Mouse (Mus musculus) T-helper 1 cell (primary cell): ENCODE results near the gene Ntn5.

ENCODE experiments used
- in situ Hi-C: fragments of 300-600 bp; cut with MboI, MseI; formaldehyde crosslinking; loops from one replicate; pipeline ENCODE4 v1.15.1; 2025; ENCODE audit warnings: high pct_unique_total_duplicates

The Ntn5 gene

DNA sequence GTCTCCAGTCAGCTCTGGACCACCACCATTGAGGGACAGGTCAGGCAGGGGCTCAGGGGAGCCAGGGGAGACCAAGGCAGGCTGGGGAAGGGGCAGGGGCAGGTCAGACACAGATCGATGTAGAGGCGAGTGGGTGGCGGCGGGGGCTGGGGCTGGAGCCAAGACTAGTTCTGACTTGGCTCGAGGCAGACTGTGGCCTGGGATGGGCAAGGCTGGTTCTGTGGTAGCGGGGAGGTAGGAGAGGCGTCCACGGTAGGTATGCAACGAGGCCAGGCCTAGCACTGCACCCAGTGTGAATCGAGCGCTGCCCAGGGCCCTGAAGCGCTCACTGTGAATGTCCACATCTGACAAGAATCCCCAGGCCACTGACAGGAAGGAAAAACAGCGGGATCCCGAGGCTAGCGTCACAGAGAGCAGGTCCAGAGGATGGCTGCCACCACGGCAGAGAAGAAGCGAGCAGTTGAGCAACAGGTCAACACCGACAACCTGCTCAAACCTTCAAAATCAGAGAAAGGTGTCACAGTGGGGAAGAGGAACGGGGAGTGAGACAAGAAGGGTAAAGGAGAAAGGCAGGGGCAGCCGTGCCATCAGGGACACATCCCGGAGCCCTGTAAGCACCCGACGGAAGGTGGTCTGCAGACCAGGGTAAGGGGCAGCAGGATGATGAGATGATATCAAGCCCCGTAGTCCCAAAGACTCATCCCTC, 27.6 kb downstream of the Ntn5 start:
- in situ Hi-C loops: no loop called here

GRCm38 (mm10) chr7:45712022-45712757, 28.4 kb downstream of the Ntn5 start:
- in situ Hi-C loops: no loop called here

DNA sequence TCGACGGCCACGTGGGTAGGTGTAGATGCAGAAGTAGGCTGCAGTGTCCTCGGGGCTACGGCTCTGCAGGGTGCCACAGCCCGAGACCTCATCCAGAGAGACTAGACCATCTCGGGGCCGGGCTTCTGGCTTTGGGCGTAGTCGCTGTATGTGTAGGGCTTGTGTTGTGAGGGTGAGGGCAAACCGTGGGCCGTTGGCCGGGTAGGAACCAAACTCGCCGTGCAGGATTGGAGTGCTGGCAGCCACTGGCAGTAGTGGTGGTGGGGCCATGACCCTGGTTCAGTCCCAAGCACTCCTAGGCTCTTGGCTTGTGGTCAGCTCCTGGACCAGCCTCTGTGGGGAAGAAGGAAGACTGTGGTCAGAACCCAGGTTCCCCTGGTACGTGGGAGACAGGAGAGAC, 29.6 kb downstream of the Ntn5 start:
- in situ Hi-C loops: no loop called here

DNA sequence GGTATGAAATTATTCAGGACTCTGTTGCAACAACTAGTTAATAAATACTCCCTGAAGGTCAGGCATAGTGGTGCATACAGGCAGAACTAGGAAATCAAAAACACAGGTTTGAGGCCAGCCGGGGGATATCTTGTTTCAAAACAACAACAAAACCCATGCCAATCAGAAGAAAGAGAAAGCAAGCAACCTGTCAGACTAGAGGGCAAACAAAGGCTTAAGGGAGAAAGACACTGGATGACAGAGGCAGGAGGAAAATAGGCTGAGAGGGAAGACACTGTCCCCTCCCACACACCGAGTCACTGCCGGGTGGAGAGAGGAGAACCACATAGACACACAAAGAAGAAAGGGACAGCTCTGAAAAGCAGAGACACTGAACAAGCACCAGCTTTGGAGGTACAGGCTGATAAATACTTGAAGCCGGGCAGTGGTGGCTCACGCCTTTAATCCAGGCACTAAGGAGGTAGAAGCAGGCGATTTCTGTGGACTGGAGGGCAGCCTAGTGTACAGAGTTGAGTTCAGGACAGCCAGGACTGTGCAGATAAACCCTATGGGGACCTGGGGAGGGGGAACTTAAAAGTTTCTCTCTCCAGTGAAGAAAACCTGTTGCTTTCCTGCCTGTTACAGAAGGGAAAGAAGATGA, 30.2 kb downstream of the Ntn5 start:
- in situ Hi-C loops: no loop called here

- in situ Hi-C loops: no loop called here
Measured at GRCm38 (mm10) chr7:45714630-45715089, 30.8 kb downstream of the Ntn5 start.

GRCm38 (mm10) chr7:45715090-45715708, 31.4 kb downstream of the Ntn5 start, which contains the start of gene Rpl18:
Rpl18 (plus strand) TSS chr7:45715457.
- in situ Hi-C loops: no loop called here

DNA sequence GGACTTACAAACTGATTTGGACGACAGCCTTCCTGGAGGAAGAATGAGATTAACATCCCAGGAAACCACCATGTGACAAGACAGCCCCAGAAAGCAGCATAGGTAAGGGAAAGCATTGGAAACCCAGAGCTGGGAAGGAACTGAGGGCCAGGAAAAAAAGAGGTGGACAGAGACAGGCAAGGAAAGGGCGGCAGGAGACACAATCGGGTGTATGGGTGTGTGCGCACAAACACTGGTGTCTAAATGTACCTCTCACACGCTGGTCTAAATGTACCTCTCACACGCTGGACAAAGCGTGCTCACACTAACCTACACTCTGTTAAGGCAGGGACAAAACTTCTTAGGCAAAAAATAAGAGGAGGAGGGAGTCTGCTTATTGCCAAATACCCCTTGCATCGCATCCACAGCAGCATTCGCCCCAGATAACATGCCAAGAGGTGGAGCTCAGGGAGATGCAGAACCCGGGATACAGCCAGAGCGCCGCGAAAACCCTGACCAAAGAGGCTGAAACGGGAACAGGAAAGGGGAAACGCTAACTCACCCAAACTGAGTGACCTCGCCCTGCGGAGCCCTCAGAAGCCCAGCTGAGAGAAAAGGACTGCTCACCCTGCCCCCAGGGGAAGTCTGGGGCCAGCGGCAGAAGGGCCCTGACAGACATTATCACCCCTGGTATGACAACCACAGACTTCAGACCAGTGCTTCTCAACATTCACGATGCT, 32.1 kb downstream of the Ntn5 start:
- in situ Hi-C loops: no loop called here

- in situ Hi-C loops: no loop called here
Measured at GRCm38 (mm10) chr7:45716460-45716857, 32.6 kb downstream of the Ntn5 start.

- in situ Hi-C loops: no loop called here
Measured at GRCm38 (mm10) chr7:45716952-45717917, 33.4 kb downstream of the Ntn5 start.

DNA sequence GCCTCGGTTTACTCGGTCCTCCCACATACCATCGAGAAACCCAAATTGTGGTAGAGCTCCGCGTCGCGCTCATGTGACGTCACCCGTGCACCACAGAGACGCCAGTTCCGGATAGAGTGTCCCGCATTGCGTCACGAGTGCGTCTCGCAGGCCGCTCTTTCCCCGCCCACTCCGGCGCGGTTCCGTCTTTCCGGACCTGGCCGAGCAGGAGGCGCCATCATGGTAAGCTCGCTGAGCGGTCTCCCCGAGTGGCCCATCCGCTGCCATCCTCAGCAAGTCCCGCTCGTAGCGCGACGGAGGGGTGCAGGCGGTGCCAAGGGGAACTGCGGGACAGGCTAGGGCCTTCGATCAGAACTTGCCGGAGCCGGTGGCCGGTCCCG, 34.1 kb downstream of the Ntn5 start, which contains the start of gene Sphk2:
Sphk2 (minus strand) TSS at position 85 of the 380 bp plus-strand sequence.
- in situ Hi-C loops: no loop called here

DNA sequence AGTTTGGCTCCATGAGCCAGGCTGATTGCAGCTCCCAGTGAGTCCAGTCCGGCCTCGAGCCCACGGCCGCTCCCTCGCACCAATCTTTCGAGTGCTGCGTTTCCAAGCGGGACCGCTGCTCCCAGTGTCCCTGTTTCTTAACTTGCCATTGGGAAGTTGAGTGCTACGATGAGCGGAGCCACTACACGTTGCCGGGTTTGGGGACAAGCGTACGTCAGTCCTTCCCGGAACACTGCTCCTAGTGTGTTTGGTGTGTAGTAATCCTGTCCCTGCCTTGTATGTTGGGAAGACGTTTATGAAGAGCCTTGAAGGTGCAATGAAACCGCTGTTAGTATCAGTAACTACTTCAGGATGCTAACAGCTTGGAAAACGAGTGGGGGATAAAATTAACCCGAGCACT, 34.5 kb downstream of the Ntn5 start:
- in situ Hi-C loops: no loop called here

DNA sequence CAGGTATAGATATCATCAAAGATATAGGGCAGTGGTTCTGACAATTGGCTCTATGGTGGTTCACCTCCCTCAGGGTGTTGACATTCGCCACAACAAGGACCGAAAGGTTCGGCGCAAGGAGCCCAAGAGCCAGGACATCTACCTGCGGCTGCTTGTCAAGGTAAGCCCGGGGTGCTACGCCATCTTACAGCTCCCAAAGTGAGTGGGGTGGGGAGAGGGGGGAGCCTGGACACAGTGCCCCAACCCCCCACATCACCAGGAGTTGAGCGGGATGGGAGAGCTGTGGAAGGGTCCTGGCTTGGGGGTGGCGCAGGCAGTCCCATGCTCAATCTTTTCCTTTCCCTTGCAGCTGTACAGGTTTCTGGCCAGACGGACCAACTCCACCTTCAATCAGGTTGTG, 35.4 kb downstream of the Ntn5 start:
- in situ Hi-C loops: no loop called here

GRCm38 (mm10) chr7:45719738-45720412, 36.1 kb downstream of the Ntn5 start:
- in situ Hi-C loops: no loop called here

- in situ Hi-C loops: no loop called here
Measured at GRCm38 (mm10) chr7:45720413-45721233, 36.8 kb downstream of the Ntn5 start, which contains the start of gene Fam83e. Fam83e (plus strand) TSS chr7:45721212.

DNA sequence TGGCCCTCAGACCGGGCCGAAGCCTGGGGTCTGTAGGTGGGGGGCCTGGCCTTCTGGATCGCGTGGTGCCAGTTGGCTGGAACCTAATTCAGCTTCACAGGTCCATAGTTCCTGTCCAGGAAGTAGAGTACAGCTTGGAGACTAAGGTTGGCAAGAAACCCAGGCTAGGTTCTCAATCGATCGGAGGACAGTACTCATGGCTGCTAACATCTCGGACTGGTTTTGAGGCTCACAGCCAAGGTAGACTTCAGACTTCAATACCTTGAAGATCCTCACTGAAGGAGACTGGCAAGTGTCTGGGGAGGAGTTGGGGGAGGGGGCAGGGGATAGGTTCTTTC, 37.4 kb downstream of the Ntn5 start:
- in situ Hi-C loops: no loop called here

GRCm38 (mm10) chr7:45721642-45722347, 38.0 kb downstream of the Ntn5 start:
- in situ Hi-C loops: no loop called here

GRCm38 (mm10) chr7:45722348-45722713, 38.5 kb downstream of the Ntn5 start:
- in situ Hi-C loops: no loop called here

DNA sequence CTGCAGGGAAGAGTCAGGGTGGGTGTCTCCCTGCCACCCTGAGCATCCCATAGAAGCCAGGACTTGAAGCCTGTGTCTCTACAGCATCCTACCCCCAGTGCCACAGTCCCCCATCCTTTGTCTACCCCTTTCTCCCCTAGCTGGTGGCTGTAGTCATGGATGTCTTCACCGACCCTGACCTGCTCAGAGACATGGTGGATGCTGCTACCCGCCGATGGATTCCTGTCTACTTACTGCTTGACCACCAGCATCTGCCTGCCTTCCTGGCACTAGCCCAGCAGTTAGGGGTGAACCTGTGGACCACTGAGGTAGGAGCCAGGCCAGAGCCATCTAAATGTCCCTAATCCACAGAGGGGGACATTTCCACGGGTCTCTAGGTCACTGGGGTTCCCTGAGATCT, 39.5 kb downstream of the Ntn5 start:
- in situ Hi-C loops: no loop called here
